Mouse (Mus musculus) heart, adult 8-10 months (tissue): Measurements from ENCODE around the gene Gm17019. TPM values are rescaled to one million over a fixed set of nuclear protein-coding genes. Genes with fewer than 3 reads are reported as not detected.
"Not testable (repeated sequence)": the region's sequence is repeated elsewhere in the genome, so short reads cannot be mapped to it uniquely, and the experiment has no call there.

Source experiments
- DNase-seq: peaks from one replicate; pipeline ENCODE4 v3.0.0; 2022; ENCODE audit warnings: low spot score
- total RNA-seq, 4 experiments: library from RNA; stranded (reverse); gene quantifications; 2 replicates each; pipeline ENCODE4 v1.2.4; 2022

The Gm17019 gene
- total RNA-seq, 4 experiments from 2014 or later, result not detected

- DNase-seq, result not testable (repeated sequence)
Observed at GRCm38 (mm10) chr5:14997556-14997955, 35.2 kb downstream of the Gm17019 start.

- DNase-seq, result not testable (repeated sequence)
Observed at GRCm38 (mm10) chr5:14996670-14997249, 36.0 kb downstream of the Gm17019 start.

GRCm38 (mm10) chr5:14994124-14994523 is 38.7 kb downstream of the Gm17019 start:
- not testable (repeated sequence) for DNase-seq

- not testable (repeated sequence) for DNase-seq
Observed at GRCm38 (mm10) chr5:14990375-14991158, 42.2 kb downstream of the Gm17019 start.

- DNase-seq, result not testable (repeated sequence)
Observed at GRCm38 (mm10) chr5:14986649-14987387, 46.0 kb downstream of the Gm17019 start.

Other genes with a start within 250 kb of the Gm17019 start
- gene Gm9758, start 118.1 kb downstream of the Gm17019 start, total RNA-seq, result not detected
- not detected for gene Speer4e, start 94.6 kb downstream of the Gm17019 start, total RNA-seq
- not detected for gene Gm10354, start 54.1 kb downstream of the Gm17019 start, total RNA-seq